Mouse (Mus musculus) forebrain, embryonic 14.5 days (tissue): ENCODE results near the gene Msl3l2. TPM values are rescaled to one million over a fixed set of nuclear protein-coding genes. Genes with fewer than 3 reads are reported as not detected.

Experiments used
- ATAC-seq: fragments of 200-750 bp; cut with Nextera tagmentation; 2 replicates; pipeline ENCODE4 v1.8.0; 2017; ENCODE audit warnings: mild to moderate bottlenecking, moderate library complexity
- DNase-seq: peaks from one replicate; pipeline ENCODE4 v3.0.0-alpha.2; 2015; ENCODE audit warnings: low spot score
- H3K27ac ChIP-seq: fragments of 300-500 bp; sonication (generic); 2 replicates; pipeline ENCODE4 v1.5.1; 2014; ENCODE audit warnings: low read depth, mild to moderate bottlenecking, control low read depth, low read length, moderate library complexity
- H3K27me3 ChIP-seq: fragments of 300-500 bp; sonication (generic); replicated peaks from 2 replicates; pipeline ENCODE4 v1.6.1; 2014; ENCODE audit warnings: low read length, control low read depth, mixed read lengths; ENCODE audit not compliant: control insufficient read depth, insufficient read depth
- H3K36me3 ChIP-seq: fragments of 300-500 bp; sonication (generic); 2 replicates; pipeline ENCODE4 v1.6.1; 2014; ENCODE audit warnings: low read length, control low read depth; ENCODE audit not compliant: control insufficient read depth, insufficient read depth
- H3K4me1 ChIP-seq: fragments of 300-500 bp; sonication (generic); 2 replicates; pipeline ENCODE4 v1.6.1; 2014; ENCODE audit warnings: antibody characterized with exemption, low read length, control low read depth; ENCODE audit not compliant: control insufficient read depth, insufficient read depth
- H3K4me2 ChIP-seq: fragments of 300-500 bp; sonication (generic); 2 replicates; pipeline ENCODE4 v1.6.1; 2014; ENCODE audit warnings: mild to moderate bottlenecking, control low read depth, low read length
- H3K4me3 ChIP-seq: fragments of 300-500 bp; sonication (generic); 2 replicates; pipeline ENCODE4 v1.5.1; 2014; ENCODE audit warnings: low read depth, low read length, control low read depth
- H3K9ac ChIP-seq: fragments of 300-500 bp; sonication (generic); 2 replicates; pipeline ENCODE4 v1.6.1; 2014; ENCODE audit warnings: mild to moderate bottlenecking, low read length, control low read depth, moderate library complexity
- H3K9me3 ChIP-seq: fragments of 300-500 bp; sonication (generic); replicated peaks from 2 replicates; pipeline ENCODE4 v1.6.1; 2016; ENCODE audit warnings: low read length, control low read depth, mixed read lengths; ENCODE audit not compliant: control insufficient read depth
- WGBS: fragments of 180-500 bp; shearing (Covaris S2); extraction: QIAGEN DNeasy Blood & Tissue Kit; methylation state at CpG from one replicate; pipeline ENCODE4 v1.1.7; 2014; 5-methylcytosine and 5-hydroxymethylcytosine counted together
- polyA plus RNA-seq: library from polyadenylated mRNA; unstranded; fragments of >200 nt; fragmentation: Nextera tagmentation; extraction: Ambion mirVana; gene quantifications from 2 replicates; pipeline ENCODE4 v1.2.1, GENCODE M21; 2014

Gene Msl3l2
- polyA plus RNA-seq = 9.5 and 11.7 TPM in 2 replicates

GRCm38 (mm10) chr10:56106333-56106995, at the start of gene Msl3l2:
Gene Msl3l2 (plus strand): TSS chr10:56106917.
- Histone ChIP-seq H3K36me3 (no peaks in the 10 kb centered on the region), H3K9me3 (no peaks in the 10 kb centered on the region), H3K9ac (no peak within 1 kb of the TSS), H3K4me1 (no peaks in the 10 kb centered on the region; the same call in 1 of the 2 replicates), H3K27me3 (no peaks in the 10 kb centered on the region), H3K4me3 (0 out of 2 replicates have a peak within 1 kb of the TSS, but pooled peaks have one; percentile 1), H3K27ac (no peak within 1 kb of the TSS), H3K4me2 (peak within 1 kb of the TSS; percentile 24; the same call in 1 of the 2 replicates)
- 32% methylated on average over 18 of the region's 18 CpGs for WGBS
- ATAC-seq (peak; percentile 79), DNase-seq (peak; percentile 76)

- peak overlapping the region; percentile 44 for H3K27ac ChIP-seq
- no peaks in the 10 kb centered on the region for H3K36me3 ChIP-seq
- no peak overlapping the region for H3K4me2 ChIP-seq
- peak; percentile 69 for DNase-seq
- H3K4me3 ChIP-seq = no peak overlapping the region
- H3K9me3 ChIP-seq = no peaks in the 10 kb centered on the region
- no peaks in the 10 kb centered on the region for H3K27me3 ChIP-seq
- ATAC-seq = peak; percentile 88
- no peak overlapping the region for H3K9ac ChIP-seq
- 6% methylated on average over 3 of the region's 3 CpGs for WGBS
- H3K4me1 ChIP-seq = no peaks in the 10 kb centered on the region; the same call in 1 of the 2 replicates
Observed at GRCm38 (mm10) chr10:56058979-56059422, 47.7 kb upstream of the Msl3l2 start.

- Histone ChIP-seq H3K4me3 (no peak overlapping the region), H3K9me3 (no peaks in the 10 kb centered on the region), H3K9ac (no peak overlapping the region), H3K27me3 (no peaks in the 10 kb centered on the region), H3K27ac (no peak overlapping the region), H3K4me1 (no peaks in the 10 kb centered on the region; the same call in 1 of the 2 replicates), H3K36me3 (no peaks in the 10 kb centered on the region), H3K4me2 (no peak overlapping the region)
- WGBS = 85% methylated on average over 2 of the region's 2 CpGs
- ATAC-seq (no peak), DNase-seq (no peak)
Observed at GRCm38 (mm10) chr10:56061238-56061830, 45.4 kb upstream of the Msl3l2 start.

- 89% methylated on average over 2 of the region's 2 CpGs for WGBS
- H3K4me3 ChIP-seq = no peak overlapping the region
- H3K27ac ChIP-seq = no peak overlapping the region
- H3K27me3 ChIP-seq = no peaks in the 10 kb centered on the region
- no peaks in the 10 kb centered on the region; the same call in 1 of the 2 replicates for H3K4me1 ChIP-seq
- H3K9me3 ChIP-seq = no peaks in the 10 kb centered on the region
- no peak for ATAC-seq
- no peak for DNase-seq
- no peak overlapping the region for H3K9ac ChIP-seq
- H3K4me2 ChIP-seq = no peak overlapping the region
- H3K36me3 ChIP-seq = no peaks in the 10 kb centered on the region
Observed at GRCm38 (mm10) chr10:56062746-56063145, 44.0 kb upstream of the Msl3l2 start.

- H3K4me1 ChIP-seq = no peaks in the 10 kb centered on the region
- H3K27me3 ChIP-seq = no peaks in the 10 kb centered on the region
- no peak for DNase-seq
- WGBS = 88% methylated on average over 4 of the region's 4 CpGs
- H3K4me2 ChIP-seq = no peak overlapping the region
- no peaks in the 10 kb centered on the region for H3K9me3 ChIP-seq
- no peak for ATAC-seq
- no peak overlapping the region for H3K27ac ChIP-seq
- H3K9ac ChIP-seq = no peak overlapping the region
- H3K36me3 ChIP-seq = no peaks in the 10 kb centered on the region
- no peak overlapping the region for H3K4me3 ChIP-seq
Observed at GRCm38 (mm10) chr10:56089714-56090113, 17.0 kb upstream of the Msl3l2 start.

- Histone ChIP-seq H3K4me2 (no peak overlapping the region), H3K36me3 (no peaks in the 10 kb centered on the region), H3K27me3 (no peaks in the 10 kb centered on the region), H3K9ac (no peak overlapping the region), H3K4me3 (no peak overlapping the region), H3K27ac (no peak overlapping the region), H3K4me1 (no peaks in the 10 kb centered on the region), H3K9me3 (no peaks in the 10 kb centered on the region)
- ATAC-seq (no peak), DNase-seq (no peak)
- WGBS = 84% methylated on average over 5 of the region's 5 CpGs
Observed at GRCm38 (mm10) chr10:56094586-56094985, 12.1 kb upstream of the Msl3l2 start.

- peak; percentile 52 for DNase-seq
Observed at GRCm38 (mm10) chr10:56096757-56097156, 10.0 kb upstream of the Msl3l2 start.

GRCm38 (mm10) chr10:56099126-56099525, 7.6 kb upstream of the Msl3l2 start:
- H3K4me3 ChIP-seq = no peak overlapping the region
- H3K27ac ChIP-seq = no peak overlapping the region
- DNase-seq = no peak
- H3K36me3 ChIP-seq = no peaks in the 10 kb centered on the region
- no peaks in the 10 kb centered on the region for H3K9me3 ChIP-seq
- 93% methylated on average over 3 of the region's 3 CpGs for WGBS
- no peaks in the 10 kb centered on the region for H3K27me3 ChIP-seq
- H3K4me1 ChIP-seq = no peaks in the 10 kb centered on the region; the same call in 1 of the 2 replicates
- no peak overlapping the region for H3K4me2 ChIP-seq
- no peak for ATAC-seq
- H3K9ac ChIP-seq = no peak overlapping the region

More at GRCm38 (mm10) chr10:56096757-56097156, 10.0 kb upstream of the Msl3l2 start:
- peak; percentile 80 for ATAC-seq
- H3K9me3 ChIP-seq = no peaks in the 10 kb centered on the region
- no peaks in the 10 kb centered on the region for H3K36me3 ChIP-seq
- H3K9ac ChIP-seq = no peak overlapping the region
- H3K27me3 ChIP-seq = no peaks in the 10 kb centered on the region
- no peak overlapping the region for H3K27ac ChIP-seq
- no peak overlapping the region for H3K4me3 ChIP-seq
- H3K4me2 ChIP-seq = no peak overlapping the region
- H3K4me1 ChIP-seq = no peaks in the 10 kb centered on the region
